24 mouse cellular contexts compared by ENCODE assay signal in genomic region chr6:145806784-145807183, GRCm38 (mm10). TPM values are rescaled to one million over a fixed set of nuclear protein-coding genes. Genes with fewer than 3 reads are reported as not detected.
A peak's percentile ranks its signal among the peaks of the same experiment; 100 is the strongest.
DNase-seq lines count a peak whose midpoint lies in the region; ATAC-seq and TF ChIP-seq lines count a peak whose summit lies in the region.
"Had no signal": no experiment of that assay in that cellular context is flagged by ENCODE, and none has a peak within 500 bp of the region (broad histone marks: within the 10 kb centered on the region; RNA-seq: fewer than 3 reads in every experiment).

No protein-coding gene starts in this region.

- peaks cover 11% of the 10 kb centered on the region for H3K4me1 ChIP-seq in heart, adult 2 months (ENCODE audit: control insufficient read depth, insufficient read depth, low read length)
- peaks cover 24% of the 10 kb centered on the region for H3K4me1 ChIP-seq in heart, postnatal 0 days (ENCODE audit: control insufficient read depth, insufficient read depth)
- H3K4me1 ChIP-seq in limb, embryonic 14.5 days (ENCODE audit: control insufficient read depth, insufficient read depth, low read length): no peaks in the 10 kb centered on the region
- H3K4me1 ChIP-seq in limb, embryonic 10.5 days: no peaks in the 10 kb centered on the region
- H3K4me1 ChIP-seq in lung, adult 2 months (ENCODE audit: control insufficient read depth, insufficient read depth, low read length): peaks cover 8% of the 10 kb centered on the region
- H3K4me1 ChIP-seq: neural tube, embryonic 12.5 days had no signal

- no peak overlapping the region for H3K4me3 ChIP-seq in heart, adult 2 months
- no peak overlapping the region for H3K4me3 ChIP-seq in heart, postnatal 0 days (ENCODE audit: low read depth, low read length)
- no peak overlapping the region for H3K4me3 ChIP-seq in limb, embryonic 14.5 days (replicated peaks; ENCODE audit: low read length)
- H3K4me3 ChIP-seq in limb, embryonic 10.5 days: no peak overlapping the region
- H3K4me3 ChIP-seq in lung, adult 2 months (replicated peaks; ENCODE audit: extremely low read depth, low read depth, low read length): no peak overlapping the region
- H3K4me3 ChIP-seq: embryonic facial prominence, embryonic 13.5 days; limb, embryonic 12.5 days; liver, embryonic 13.5 days; lung, embryonic 15.5 days; megakaryocyte, embryonic 14.5 days; neural tube, embryonic 12.5 days had no signal

- peaks cover 8% of the 10 kb centered on the region for H3K79me2 ChIP-seq in heart, adult 2 months (replicated peaks; ENCODE audit: control insufficient read depth, insufficient read depth, low read length)

- H3K27me3 ChIP-seq in heart, adult 2 months (ENCODE audit: control insufficient read depth, insufficient read depth, low read length): no peaks in the 10 kb centered on the region
- no peaks in the 10 kb centered on the region for H3K27me3 ChIP-seq in heart, postnatal 0 days (ENCODE audit: control insufficient read depth, insufficient read depth, low read length)
- H3K27me3 ChIP-seq in limb, embryonic 14.5 days (ENCODE audit: control insufficient read depth, insufficient read depth, low read length): no peaks in the 10 kb centered on the region
- no peaks in the 10 kb centered on the region for H3K27me3 ChIP-seq in limb, embryonic 10.5 days (ENCODE audit: low read depth, poor library complexity, severe bottlenecking)
- H3K27me3 ChIP-seq: embryonic facial prominence, embryonic 13.5 days; limb, embryonic 12.5 days; liver, embryonic 13.5 days; lung, embryonic 15.5 days; neural tube, embryonic 12.5 days had no signal

- TF ChIP-seq CTCF in heart, adult 2 months (IDR thresholded peaks at IDR 0.05): no peak
- no peak for TF ChIP-seq CTCF in heart, postnatal 0 days (IDR thresholded peaks at IDR 0.05; ENCODE audit: low read depth)
- no peak for TF ChIP-seq CTCF in lung, adult 2 months (IDR thresholded peaks at IDR 0.05; ENCODE audit: insufficient read depth, low read length)

- H3K36me3 ChIP-seq in heart, adult 2 months (ENCODE audit: control insufficient read depth, insufficient read depth, low read length): peaks cover 3% of the 10 kb centered on the region
- peaks cover 5% of the 10 kb centered on the region; the same call in 1 of the 2 replicates for H3K36me3 ChIP-seq in heart, postnatal 0 days (replicated peaks; ENCODE audit: control insufficient read depth, insufficient read depth, low read length)
- peaks cover 20% of the 10 kb centered on the region for H3K36me3 ChIP-seq in limb, embryonic 14.5 days (ENCODE audit: control insufficient read depth, insufficient read depth, low read length)
- peaks cover 20% of the 10 kb centered on the region for H3K36me3 ChIP-seq in limb, embryonic 10.5 days
- H3K36me3 ChIP-seq: liver, embryonic 13.5 days; neural tube, embryonic 12.5 days had no signal

- H3K4me2 ChIP-seq in heart, postnatal 0 days (ENCODE audit: low read depth, low read length): no peak overlapping the region
- no peak overlapping the region for H3K4me2 ChIP-seq in limb, embryonic 14.5 days (replicated peaks; ENCODE audit: low read depth, low read length, severe bottlenecking)
- H3K4me2 ChIP-seq: embryonic facial prominence, embryonic 13.5 days; limb, embryonic 12.5 days; liver, embryonic 13.5 days; lung, embryonic 15.5 days; neural tube, embryonic 12.5 days had no signal

- no peak overlapping the region for H3K9ac ChIP-seq in heart, adult 2 months (ENCODE audit: low read depth, low read length)
- H3K9ac ChIP-seq in heart, postnatal 0 days (replicated peaks; ENCODE audit: low read depth, low read length): 0 out of 2 replicates have a peak overlapping the region, but pooled peaks have one; percentile 5
- H3K9ac ChIP-seq in limb, embryonic 14.5 days (ENCODE audit: low read depth, low read length, severe bottlenecking): no peak overlapping the region
- H3K9ac ChIP-seq: embryonic facial prominence, embryonic 13.5 days; limb, embryonic 12.5 days; liver, embryonic 13.5 days; lung, embryonic 15.5 days; neural tube, embryonic 12.5 days had no signal

- no peak for TF ChIP-seq EP300 in heart, adult 2 months (IDR thresholded peaks at IDR 0.05; ENCODE audit: insufficient read depth, low read depth, low read length)
- no peak for TF ChIP-seq EP300 in heart, postnatal 0 days (IDR thresholded peaks at IDR 0.05; ENCODE audit: low read depth)

- no peak for ATAC-seq in heart, postnatal 0 days (ENCODE audit: insufficient read depth, low read depth)
- ATAC-seq in limb, embryonic 14.5 days (ENCODE audit: low FRiP score, low read depth): no peak
- ATAC-seq: hindbrain, postnatal 0 days; intestine, embryonic 16.5 days had no signal

- no peaks in the 10 kb centered on the region for H3K9me3 ChIP-seq in heart, postnatal 0 days (replicated peaks; ENCODE audit: control insufficient read depth, low read length)
- H3K9me3 ChIP-seq in limb, embryonic 14.5 days (ENCODE audit: control insufficient read depth, low read length): no peaks in the 10 kb centered on the region
- no peaks in the 10 kb centered on the region for H3K9me3 ChIP-seq in limb, embryonic 10.5 days (replicated peaks)
- H3K9me3 ChIP-seq: embryonic facial prominence, embryonic 13.5 days; limb, embryonic 12.5 days; liver, embryonic 13.5 days; lung, embryonic 15.5 days; megakaryocyte, embryonic 14.5 days; neural tube, embryonic 12.5 days had no signal

- intact Hi-C loops in heart, adult 2 months (cut with DNase I): no loop called here
- intact Hi-C loops in heart, postnatal 10 days (cut with DNase I): no loop called here

- WGBS in heart, adult 2 months: 34% methylated on average over 2 of the region's 2 CpGs
- WGBS in heart, postnatal 0 days: 28% methylated on average over 2 of the region's 2 CpGs
- WGBS in limb, embryonic 14.5 days: 28% methylated on average over 2 of the region's 2 CpGs
- 61% methylated on average over 2 of the region's 2 CpGs for WGBS in limb, embryonic 10.5 days
- WGBS in lung, adult 2 months: 42% methylated on average over 2 of the region's 2 CpGs

- DNase-seq in heart, adult 11 months: peak; percentile 71
- no peak for DNase-seq in heart, adult 2 months
- no peak for DNase-seq in heart, postnatal 0 days (ENCODE audit: low spot score)
- DNase-seq in heart, postnatal 10 days: no peak
- peak; percentile 21 for DNase-seq in limb, embryonic 14.5 days (ENCODE audit: low spot score)
- no peak for DNase-seq in limb, embryonic 10.5 days (ENCODE audit: low spot score)
- DNase-seq in lung, adult 2 months: no peak
- DNase-seq: adrenal gland, postnatal 10 days; cerebellum, adult 2 months; cerebellum, postnatal 25 days; layer of hippocampus, postnatal 36 days; liver, embryonic 13.5 days; lung, postnatal 36 days; midbrain, embryonic 14.5 days; retina, postnatal 1 day; right cerebral cortex, postnatal 25 days; spleen, adult 18-20 months had no signal

- no peak for TF ChIP-seq POLR2A in heart, adult 2 months (IDR thresholded peaks at IDR 0.05; ENCODE audit: insufficient read depth, low read depth, low read length)
- TF ChIP-seq POLR2A in limb, embryonic 14.5 days (IDR thresholded peaks at IDR 0.05; ENCODE audit: borderline replicate concordance, extremely low read depth, insufficient read depth, insufficient read length): no peak
- TF ChIP-seq POLR2A in lung, adult 2 months (IDR thresholded peaks at IDR 0.05; ENCODE audit: borderline replicate concordance, extremely low read depth, low read depth, low read length): no peak

- H3K27ac ChIP-seq in heart, adult 2 months: no peak overlapping the region
- H3K27ac ChIP-seq in heart, postnatal 0 days (ENCODE audit: low read depth): peak overlapping the region; percentile 38; the same call in 1 of the 2 replicates
- H3K27ac ChIP-seq in limb, embryonic 14.5 days (replicated peaks; ENCODE audit: low read depth, low read length): no peak overlapping the region
- no peak overlapping the region for H3K27ac ChIP-seq in limb, embryonic 10.5 days
- H3K27ac ChIP-seq: embryonic facial prominence, embryonic 13.5 days; hindbrain, postnatal 0 days; limb, embryonic 12.5 days; liver, embryonic 13.5 days; lung, embryonic 15.5 days; neural tube, embryonic 12.5 days had no signal

RNA-seq across cellular contexts. Expression of gene Bhlhe41, which starts 58.6 kb away (rescaled TPM):
- 10 to 100 TPM; 10.4 to 32.3 TPM for total RNA-seq in heart, adult 2 months (2021)
- 4.7 and 4.9 TPM in 2 replicates for polyA plus RNA-seq in heart, adult 2 months (2012; rRNA removed)
- 0.95 and 1.6 TPM in 2 replicates for total RNA-seq in heart, postnatal 0 days (2014; rRNA removed; ENCODE audit: low replicate concordance)
- 8.7 and 9.3 TPM in 2 replicates for polyA plus RNA-seq in heart, postnatal 0 days (2015; fragmentation: Nextera tagmentation; extraction: Ambion mirVana)
- total RNA-seq in heart, postnatal 10 days (2021): 10 to 100 TPM; 15.9 to 17.4 TPM
- polyA plus RNA-seq in limb, embryonic 14.5 days (2012; rRNA removed): 2.0 and 2.5 TPM in 2 replicates
- polyA plus RNA-seq in limb, embryonic 14.5 days (2014; fragmentation: Nextera tagmentation; extraction: Ambion mirVana): 2.8 and 3.3 TPM in 2 replicates
- polyA plus RNA-seq in limb, embryonic 10.5 days (2016; fragmentation: Nextera tagmentation; extraction: Ambion mirVana): 0.23 and 0.26 TPM in 2 replicates
- polyA plus RNA-seq in lung, adult 2 months (2012; rRNA removed): 5.2 and 10.1 TPM in 2 replicates

Comparison
In these comparisons a context has a peak if more than half of its experiments do, and no peak if none do; other contexts are left out.
1. DNase-seq: peak in heart, adult 11 months (single experiment) and limb, embryonic 14.5 days (single experiment); none in heart, adult 2 months (0 of 2), heart, postnatal 0 days (single experiment), heart, postnatal 10 days (0 of 2), limb, embryonic 10.5 days (single experiment) and lung, adult 2 months (single experiment).